Mouse (Mus musculus): ENCODE results near the gene Arhgef28. TPM values are rescaled to one million over a fixed set of nuclear protein-coding genes. Genes with fewer than 3 reads are reported as not detected.

Gene Arhgef28
- polyA plus RNA-seq, 1 experiment: 3.3 TPM

DNA sequence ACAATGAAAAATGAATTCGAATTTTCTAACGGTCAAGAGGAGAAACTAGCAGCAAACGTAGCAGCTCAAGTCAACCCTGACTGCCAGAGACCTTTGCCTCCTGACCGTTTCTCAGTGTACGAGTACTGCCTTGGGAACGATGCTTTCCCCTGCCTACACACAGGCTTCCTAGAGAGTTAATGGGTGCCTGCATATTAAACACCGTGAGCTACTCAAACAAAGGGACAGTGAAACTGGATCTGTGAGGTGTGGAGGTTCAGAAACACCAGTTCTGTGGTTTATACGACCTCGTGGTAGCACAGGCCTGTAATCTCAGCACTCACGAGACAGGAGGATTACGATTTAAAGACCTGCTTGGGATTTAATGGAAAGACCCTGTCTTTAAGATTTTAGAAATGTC, 33.9 kb downstream of the Arhgef28 start:
- Histone ChIP-seq H3K27me3 (ENCODE audit: control insufficient read depth, insufficient read depth, low read length) (no peaks in the 10 kb centered on the region), H3K4me1 (ENCODE audit: control insufficient read depth, insufficient read depth, insufficient read length, low read length) (peaks cover 13% of the 10 kb centered on the region; the same call in 1 of the 2 replicates), H3K27ac (ENCODE audit: insufficient read depth, low read depth, low read length) (no peak overlapping the region), H3K36me3 (ENCODE audit: control insufficient read depth, insufficient read depth, low read length) (no peaks in the 10 kb centered on the region), H3K4me3 (ENCODE audit: low read depth, low read length) (no peak overlapping the region)
- 52% methylated on average over 11 of the region's 11 CpGs for WGBS
- TF ChIP-seq CTCF (IDR thresholded peaks at IDR 0.05; ENCODE audit: extremely low read depth, insufficient read length, insufficient replicate concordance, low read depth, low read length): no peak
- no peak for TF ChIP-seq POLR2A (IDR thresholded peaks at IDR 0.05; ENCODE audit: low read depth, low read length)

DNA sequence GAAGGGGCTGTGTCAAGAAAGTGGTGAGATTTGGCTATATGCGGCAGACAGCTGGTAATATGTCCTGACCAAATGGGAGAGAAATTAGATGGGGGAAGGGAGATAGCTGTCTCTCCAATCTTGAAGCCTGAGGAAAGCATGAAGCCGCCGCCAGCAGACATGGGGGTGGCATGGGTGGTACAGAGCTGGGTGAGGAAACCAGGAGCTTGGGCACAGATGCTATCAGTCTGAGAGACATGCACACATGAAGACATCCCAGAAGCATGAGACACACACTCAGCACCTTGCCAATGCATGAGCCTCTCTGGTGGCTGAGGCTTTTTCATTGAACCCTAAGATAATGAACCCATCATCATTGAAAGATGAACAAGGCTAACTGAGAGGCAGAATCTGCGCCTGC, 34.5 kb downstream of the Arhgef28 start:
- TF ChIP-seq POLR2A (IDR thresholded peaks at IDR 0.05; ENCODE audit: low read depth, low read length) (no peak), CTCF (IDR thresholded peaks at IDR 0.05; ENCODE audit: extremely low read depth, insufficient read length, insufficient replicate concordance, low read depth, low read length) (no peak)
- no peaks in the 10 kb centered on the region for H3K36me3 ChIP-seq (ENCODE audit: control insufficient read depth, insufficient read depth, low read length)
- H3K27ac ChIP-seq (ENCODE audit: insufficient read depth, low read depth, low read length): no peak overlapping the region
- no peak overlapping the region for H3K4me3 ChIP-seq (ENCODE audit: low read depth, low read length)
- H3K27me3 ChIP-seq (ENCODE audit: control insufficient read depth, insufficient read depth, low read length): no peaks in the 10 kb centered on the region
- peaks cover 11% of the 10 kb centered on the region; the same call in 1 of the 2 replicates for H3K4me1 ChIP-seq (ENCODE audit: control insufficient read depth, insufficient read depth, insufficient read length, low read length)
- WGBS: 93% methylated on average over 4 of the region's 4 CpGs

DNA sequence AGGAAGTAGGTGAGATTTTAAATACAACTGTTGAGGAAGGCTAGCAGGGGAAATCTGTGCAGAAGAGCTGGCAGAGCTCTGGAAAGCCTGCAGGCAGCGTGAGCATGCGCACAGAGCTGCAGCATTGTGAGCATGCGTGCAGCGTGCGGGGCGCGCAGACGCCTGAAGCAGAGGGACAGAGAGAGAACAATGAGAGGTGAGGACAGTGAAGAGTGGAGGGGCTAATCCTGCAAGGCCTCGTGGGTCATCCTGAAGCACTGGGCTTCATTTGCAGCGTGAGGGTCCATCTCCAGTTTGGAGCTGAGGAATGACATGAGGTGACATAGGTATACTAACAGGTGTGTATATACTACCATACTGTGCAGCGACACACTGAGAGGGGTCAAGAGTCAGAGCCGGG, 35.0 kb downstream of the Arhgef28 start:
- no peaks in the 10 kb centered on the region for H3K36me3 ChIP-seq (ENCODE audit: control insufficient read depth, insufficient read depth, low read length)
- H3K27me3 ChIP-seq (ENCODE audit: control insufficient read depth, insufficient read depth, low read length): no peaks in the 10 kb centered on the region
- 91% methylated on average over 12 of the region's 12 CpGs for WGBS
- H3K4me3 ChIP-seq (ENCODE audit: low read depth, low read length): no peak overlapping the region
- TF ChIP-seq POLR2A (IDR thresholded peaks at IDR 0.05; ENCODE audit: low read depth, low read length) (no peak), CTCF (IDR thresholded peaks at IDR 0.05; ENCODE audit: extremely low read depth, insufficient read length, insufficient replicate concordance, low read depth, low read length) (no peak)
- no peak overlapping the region for H3K27ac ChIP-seq (ENCODE audit: insufficient read depth, low read depth, low read length)
- peaks cover 13% of the 10 kb centered on the region; the same call in 1 of the 2 replicates for H3K4me1 ChIP-seq (ENCODE audit: control insufficient read depth, insufficient read depth, insufficient read length, low read length)

DNA sequence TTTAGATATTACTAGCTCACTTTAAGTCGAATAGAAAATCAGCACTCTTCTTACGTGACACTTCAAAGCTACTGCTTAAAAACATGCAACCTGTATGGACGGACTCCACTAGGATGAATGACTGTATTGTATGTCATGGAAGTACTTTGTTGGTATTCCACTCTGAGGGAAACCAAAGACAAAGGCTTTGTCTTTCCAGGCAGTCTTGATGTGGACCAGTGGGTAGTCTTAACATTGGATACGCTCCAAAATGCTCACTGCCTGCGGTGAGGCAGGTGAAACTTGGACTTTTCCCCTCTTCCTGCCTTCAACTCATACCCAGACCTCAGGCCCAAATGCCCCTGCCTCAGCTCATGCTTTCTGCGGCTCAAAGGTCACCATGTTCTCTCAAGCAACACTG, 41.4 kb downstream of the Arhgef28 start:
- Histone ChIP-seq H3K27me3 (ENCODE audit: control insufficient read depth, insufficient read depth, low read length) (no peaks in the 10 kb centered on the region), H3K27ac (ENCODE audit: insufficient read depth, low read depth, low read length) (peak overlapping the region; percentile 26; the same call in 1 of the 2 replicates), H3K4me3 (ENCODE audit: low read depth, low read length) (no peak overlapping the region), H3K4me1 (ENCODE audit: control insufficient read depth, insufficient read depth, insufficient read length, low read length) (peaks cover 14% of the 10 kb centered on the region), H3K36me3 (ENCODE audit: control insufficient read depth, insufficient read depth, low read length) (no peaks in the 10 kb centered on the region)
- no peak for TF ChIP-seq POLR2A (IDR thresholded peaks at IDR 0.05; ENCODE audit: low read depth, low read length)
- no peak for TF ChIP-seq CTCF (IDR thresholded peaks at IDR 0.05; ENCODE audit: extremely low read depth, insufficient read length, insufficient replicate concordance, low read depth, low read length)
- 35% methylated on average over 6 of the region's 6 CpGs for WGBS

DNA sequence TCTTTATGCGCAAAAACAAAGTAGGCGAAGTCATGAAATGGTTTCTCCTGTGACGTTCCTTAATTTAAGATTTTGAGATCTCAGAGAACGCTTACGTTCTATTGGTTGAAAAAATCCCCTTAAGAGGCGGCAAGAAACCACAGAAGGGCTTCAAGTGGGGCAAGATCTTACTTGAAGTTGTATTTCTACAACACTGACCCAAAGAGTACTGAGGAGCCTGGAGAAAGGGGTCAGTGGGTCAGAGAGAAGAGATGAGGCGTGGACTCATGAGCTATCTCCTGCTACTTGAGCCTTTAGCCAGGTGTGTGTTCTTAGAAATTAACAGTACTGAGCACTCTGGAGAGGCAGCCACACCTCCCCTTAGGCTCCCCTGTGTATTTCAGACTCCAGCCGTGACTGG, 44.7 kb downstream of the Arhgef28 start:
- no peak overlapping the region for H3K27ac ChIP-seq (ENCODE audit: insufficient read depth, low read depth, low read length)
- no peaks in the 10 kb centered on the region for H3K36me3 ChIP-seq (ENCODE audit: control insufficient read depth, insufficient read depth, low read length)
- TF ChIP-seq CTCF (IDR thresholded peaks at IDR 0.05; ENCODE audit: extremely low read depth, insufficient read length, insufficient replicate concordance, low read depth, low read length) (no peak), POLR2A (IDR thresholded peaks at IDR 0.05; ENCODE audit: low read depth, low read length) (no peak)
- 95% methylated on average over 8 of the region's 8 CpGs for WGBS
- H3K4me1 ChIP-seq (ENCODE audit: control insufficient read depth, insufficient read depth, insufficient read length, low read length): peaks cover 11% of the 10 kb centered on the region
- H3K27me3 ChIP-seq (ENCODE audit: control insufficient read depth, insufficient read depth, low read length): no peaks in the 10 kb centered on the region
- H3K4me3 ChIP-seq (ENCODE audit: low read depth, low read length): no peak overlapping the region

DNA sequence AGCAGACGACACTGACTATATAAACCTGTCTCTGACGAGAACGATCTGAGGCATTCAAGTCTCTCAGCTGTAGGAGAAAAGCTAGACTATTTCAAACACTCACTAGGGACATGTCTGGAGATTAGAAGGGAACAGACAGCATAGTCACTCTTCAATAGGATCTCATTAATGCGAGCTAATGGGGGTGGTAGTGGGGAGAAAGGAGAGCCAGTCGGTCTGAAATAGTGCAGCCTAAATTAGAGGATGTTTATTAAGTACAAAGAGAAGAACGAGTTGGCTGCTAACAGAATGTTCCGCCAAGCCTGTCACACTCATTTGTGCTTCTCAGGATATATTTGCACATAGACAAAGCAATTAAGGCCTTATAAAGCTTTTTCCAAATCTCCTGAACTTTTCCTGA, 49.6 kb downstream of the Arhgef28 start:
- no peaks in the 10 kb centered on the region for H3K36me3 ChIP-seq (ENCODE audit: control insufficient read depth, insufficient read depth, low read length)
- TF ChIP-seq POLR2A (IDR thresholded peaks at IDR 0.05; ENCODE audit: low read depth, low read length) (no peak), CTCF (IDR thresholded peaks at IDR 0.05; ENCODE audit: extremely low read depth, insufficient read length, insufficient replicate concordance, low read depth, low read length) (no peak)
- H3K4me1 ChIP-seq (ENCODE audit: control insufficient read depth, insufficient read depth, insufficient read length, low read length): no peaks in the 10 kb centered on the region
- H3K4me3 ChIP-seq (ENCODE audit: low read depth, low read length): no peak overlapping the region
- 77% methylated on average over 7 of the region's 7 CpGs for WGBS
- H3K27ac ChIP-seq (ENCODE audit: insufficient read depth, low read depth, low read length): no peak overlapping the region
- no peaks in the 10 kb centered on the region for H3K27me3 ChIP-seq (ENCODE audit: control insufficient read depth, insufficient read depth, low read length)

DNA sequence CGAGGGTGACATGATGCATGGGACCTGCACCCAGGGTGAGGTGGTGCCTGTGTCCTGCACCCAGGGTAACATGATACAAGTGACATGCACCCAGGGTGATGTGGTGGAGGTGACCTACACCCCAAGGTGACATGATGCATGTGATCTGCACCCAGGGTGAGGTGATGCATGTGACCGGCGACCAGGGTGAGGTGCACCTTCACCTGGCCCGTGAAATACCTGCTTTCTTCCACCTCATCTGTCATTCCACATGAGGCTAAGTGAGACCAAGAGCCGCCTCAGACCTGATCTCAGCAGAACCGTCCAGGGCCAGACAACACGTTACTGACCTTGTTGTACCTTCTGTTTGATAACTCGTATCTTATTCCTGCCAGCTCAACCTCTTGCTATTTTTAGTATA, 53.5 kb downstream of the Arhgef28 start:
- Histone ChIP-seq H3K27ac (ENCODE audit: insufficient read depth, low read depth, low read length) (no peak overlapping the region), H3K36me3 (ENCODE audit: control insufficient read depth, insufficient read depth, low read length) (no peaks in the 10 kb centered on the region), H3K27me3 (ENCODE audit: control insufficient read depth, insufficient read depth, low read length) (no peaks in the 10 kb centered on the region), H3K4me1 (ENCODE audit: control insufficient read depth, insufficient read depth, insufficient read length, low read length) (0 out of 2 replicates have a peak, but pooled peaks cover 2% of the 10 kb centered on the region), H3K4me3 (ENCODE audit: low read depth, low read length) (no peak overlapping the region)
- 74% methylated on average over 8 of the region's 8 CpGs for WGBS
- no peak for TF ChIP-seq CTCF (IDR thresholded peaks at IDR 0.05; ENCODE audit: extremely low read depth, insufficient read length, insufficient replicate concordance, low read depth, low read length)
- no peak for TF ChIP-seq POLR2A (IDR thresholded peaks at IDR 0.05; ENCODE audit: low read depth, low read length)
